ENCODE assay signal across 8 mouse cellular contexts in genomic region chr9:62817828-62818614, GRCm38 (mm10). TPM values are rescaled to one million over a fixed set of nuclear protein-coding genes. Genes with fewer than 3 reads are reported as not detected.
DNase-seq lines count a peak whose midpoint lies in the region; ATAC-seq lines count a peak whose summit lies in the region.
"Had no signal": no experiment of that assay in that cellular context is flagged by ENCODE, and none has a peak within 500 bp of the region (broad histone marks: within the 10 kb centered on the region; RNA-seq: fewer than 3 reads in every experiment).

No protein-coding gene starts in this region.

- H3K27me3 ChIP-seq in midbrain, embryonic 11.5 days (ENCODE audit: control insufficient read depth, insufficient read depth, low read length), result no peaks in the 10 kb centered on the region
- H3K27me3 ChIP-seq: midbrain, embryonic 15.5 days had no signal

- 81% methylated on average over 4 of the region's 4 CpGs for WGBS in midbrain, embryonic 11.5 days

- peak; percentile 37; the same call in 1 of the 2 replicates for ATAC-seq in megakaryocyte-erythroid progenitor cell, adult 5-6 weeks (replicated peaks; ENCODE audit: low FRiP score, low TSS enrichment, poor library complexity, severe bottlenecking)
- ATAC-seq in midbrain, embryonic 11.5 days (ENCODE audit: low FRiP score), result no peak
- ATAC-seq: midbrain, embryonic 15.5 days had no signal

- peak; percentile 30 for DNase-seq in kidney, adult 18-20 months
- no peak for DNase-seq in kidney, adult 11 months
- DNase-seq in Muller cell, postnatal 12 days (ENCODE audit: inconsistent ontology term), result peak; percentile 45
- DNase-seq in fat pad, adult 2 months (ENCODE audit: extremely low read depth, low read depth, low spot score), result peak; percentile 96
- no peak for DNase-seq in retina, postnatal 1 day
- no peak for DNase-seq in midbrain, embryonic 11.5 days (ENCODE audit: low spot score, missing footprints)

- no peaks in the 10 kb centered on the region for H3K36me3 ChIP-seq in midbrain, embryonic 11.5 days (ENCODE audit: control insufficient read depth, insufficient read depth, low read length)
- H3K36me3 ChIP-seq: midbrain, embryonic 15.5 days had no signal

- no peaks in the 10 kb centered on the region for H3K4me1 ChIP-seq in midbrain, embryonic 11.5 days (ENCODE audit: control insufficient read depth, insufficient read depth, low read length)
- H3K4me1 ChIP-seq: midbrain, embryonic 15.5 days had no signal

- H3K9ac ChIP-seq in midbrain, embryonic 11.5 days (ENCODE audit: low read length), result no peak overlapping the region
- H3K9ac ChIP-seq: midbrain, embryonic 15.5 days had no signal

- H3K4me2 ChIP-seq in midbrain, embryonic 11.5 days, result no peak overlapping the region
- H3K4me2 ChIP-seq: midbrain, embryonic 15.5 days had no signal

- no peaks in the 10 kb centered on the region for H3K9me3 ChIP-seq in midbrain, embryonic 11.5 days (ENCODE audit: control insufficient read depth, low read length)
- H3K9me3 ChIP-seq: midbrain, embryonic 15.5 days had no signal

- no peak overlapping the region for H3K4me3 ChIP-seq in midbrain, embryonic 11.5 days (ENCODE audit: low read depth, low read length)
- H3K4me3 ChIP-seq: midbrain, embryonic 15.5 days had no signal

- no peak overlapping the region for H3K27ac ChIP-seq in midbrain, embryonic 11.5 days (ENCODE audit: low read depth, low read length)
- H3K27ac ChIP-seq: midbrain, embryonic 15.5 days had no signal

RNA-seq across cellular contexts. Expression of gene Fem1b, which starts 6.3 kb away (rescaled TPM):
- total RNA-seq in megakaryocyte-erythroid progenitor cell, adult 5-6 weeks (2014; fragmentation: Nextera tagmentation), result 33.6 and 38.8 TPM in 2 replicates
- total RNA-seq in megakaryocyte-erythroid progenitor cell, adult 5-6 weeks (2017), result 69.6 and 71.2 TPM in 2 replicates
- polyA plus RNA-seq in midbrain, embryonic 11.5 days (2014; fragmentation: Nextera tagmentation; extraction: Ambion mirVana), result 62.5 and 63.7 TPM in 2 replicates

RNA-seq across cellular contexts. Expression of gene Cln6, which starts 20.6 kb away (rescaled TPM):
- total RNA-seq in megakaryocyte-erythroid progenitor cell, adult 5-6 weeks (2014; fragmentation: Nextera tagmentation), result 57.7 and 73.1 TPM in 2 replicates
- total RNA-seq in megakaryocyte-erythroid progenitor cell, adult 5-6 weeks (2017), result 11.3 and 21.8 TPM in 2 replicates
- polyA plus RNA-seq in midbrain, embryonic 11.5 days (2014; fragmentation: Nextera tagmentation; extraction: Ambion mirVana), result 7.9 and 8.5 TPM in 2 replicates

RNA-seq across cellular contexts. Expression of gene Calml4, which starts 39.9 kb away (rescaled TPM):
- total RNA-seq in megakaryocyte-erythroid progenitor cell, adult 5-6 weeks (2014; fragmentation: Nextera tagmentation), result 4.0 and 5.8 TPM in 2 replicates
- 2.2 TPM in 1 of 2 replicates, not detected in the other for total RNA-seq in megakaryocyte-erythroid progenitor cell, adult 5-6 weeks (2017)
- 0.40 and 1.2 TPM in 2 replicates for polyA plus RNA-seq in midbrain, embryonic 11.5 days (2014; fragmentation: Nextera tagmentation; extraction: Ambion mirVana)

Comparison
In these comparisons a context has a peak if more than half of its experiments do, and no peak if none do; other contexts are left out.
1. DNase-seq: peak in kidney, adult 18-20 months (single experiment), Muller cell, postnatal 12 days (single experiment) and fat pad, adult 2 months (single experiment); none in kidney, adult 11 months (single experiment), retina, postnatal 1 day (single experiment) and midbrain, embryonic 11.5 days (single experiment).